Mouse (Mus musculus): ENCODE results near the gene Phf20.

- no peak for TF ChIP-seq POLR2A (IDR thresholded peaks at IDR 0.05; ENCODE audit: borderline replicate concordance, extremely low read depth, insufficient read depth, insufficient read length, poor library complexity, severe bottlenecking)
- TF ChIP-seq CTCF (IDR thresholded peaks at IDR 0.05; ENCODE audit: borderline replicate concordance, extremely low read depth, insufficient read depth, insufficient read length) = no peak
Observed at GRCm38 (mm10) chr2:156297653-156298052, 101.4 kb downstream of the Phf20 start.

All from brain, embryonic 14.5 days (tissue).